Mouse (Mus musculus) myocyte (in vitro differentiated cells): Measurements from ENCODE around the gene Traf3ip2.

ENCODE experiments used
- CEBPB ChIP-seq: IDR thresholded peaks from 2 replicates; pipeline ENCODE4 v1.6.1; 2011; ENCODE audit warnings: mild to moderate bottlenecking, moderate library complexity; ENCODE audit not compliant: poor library complexity, insufficient read depth, severe bottlenecking
- E2F4 ChIP-seq: IDR thresholded peaks from one replicate; pipeline ENCODE4 v1.6.1; 2011; ENCODE audit warnings: mild to moderate bottlenecking, control low read depth, moderate library complexity; ENCODE audit not compliant: insufficient read depth
- MAX ChIP-seq: IDR thresholded peaks from one replicate; pipeline ENCODE4 v1.6.1; 2011; ENCODE audit warnings: low read depth, mild to moderate bottlenecking, control low read depth
- MYOG ChIP-seq, 3 experiments: IDR thresholded peaks; one replicate each; pipeline ENCODE4 v1.6.1; 2011; ENCODE audit warnings: control low read depth in 2 of 3, low read depth in 2 of 3, mild to moderate bottlenecking in 2 of 3; ENCODE audit not compliant: insufficient read length in 2 of 3, control insufficient read depth in 1 of 3, insufficient read depth in 1 of 3
- POLR2A ChIP-seq: IDR thresholded peaks from one replicate; pipeline ENCODE4 v1.6.1; 2011; ENCODE audit warnings: low read depth, mild to moderate bottlenecking, control low read depth, moderate library complexity; ENCODE audit not compliant: insufficient read length
- REST ChIP-seq: IDR thresholded peaks from one replicate; pipeline ENCODE4 v1.6.1; 2011; ENCODE audit warnings: mild to moderate bottlenecking, control low read depth, moderate library complexity; ENCODE audit not compliant: insufficient read depth, insufficient read length
- TCF12 ChIP-seq: IDR thresholded peaks from one replicate; pipeline ENCODE4 v1.6.1; 2011; ENCODE audit warnings: mild to moderate bottlenecking, control low read depth; ENCODE audit not compliant: poor library complexity, insufficient read depth, severe bottlenecking

GRCm38 (mm10) chr10:39687851-39688250, 75.1 kb downstream of the Traf3ip2 start:
- TF ChIP-seq POLR2A (no peak), E2F4 (no peak), MAX (no peak), TCF12 (no peak), CEBPB (no peak), REST (no peak), MYOG (IDR thresholded peaks at IDR 0.05; ENCODE audit: control insufficient read depth in 1 of 3, insufficient read depth in 1 of 3, insufficient read length in 2 of 3, low read depth in 2 of 3) (no peak)
